Mouse (Mus musculus): ENCODE measurements around the gene Ttc29. TPM values are rescaled to one million over a fixed set of nuclear protein-coding genes. Genes with fewer than 3 reads are reported as not detected.
A peak's percentile ranks its signal among the peaks of the same experiment; 100 is the strongest.

Gene Ttc29
- total RNA-seq, 2 experiments from 2014 or later, result not detected

GRCm38 (mm10) chr8:78353902-78354301 lies 140.8 kb downstream of the Ttc29 start:
- no peak for DNase-seq (ENCODE audit: low spot score in 2 of 2)
- Histone ChIP-seq H3K4me3 (no peak overlapping the region), H3K27ac (peak overlapping the region; percentile 84)
- no peak for TF ChIP-seq CTCF (conservative IDR thresholded peaks at IDR 0.05)

GRCm38 (mm10) chr8:78354801-78355200 lies 141.7 kb downstream of the Ttc29 start:
- no peak for TF ChIP-seq CTCF (conservative IDR thresholded peaks at IDR 0.05)
- DNase-seq (ENCODE audit: low spot score in 2 of 2), result peak; percentile 27 to 30

GRCm38 (mm10) chr8:78390756-78391155 lies 177.7 kb downstream of the Ttc29 start:
- Histone ChIP-seq H3K27ac (no peak overlapping the region), H3K4me3 (no peak overlapping the region)
- no peak for TF ChIP-seq CTCF (conservative IDR thresholded peaks at IDR 0.05)
- DNase-seq (ENCODE audit: low spot score in 2 of 2), result no peak

More at GRCm38 (mm10) chr8:78354801-78355200, 141.7 kb downstream of the Ttc29 start:
- Histone ChIP-seq H3K4me3 (no peak overlapping the region), H3K27ac (peak overlapping the region; percentile 84)

GRCm38 (mm10) chr8:78419272-78419671 lies 206.2 kb downstream of the Ttc29 start:
- no peak overlapping the region for H3K27ac ChIP-seq
- TF ChIP-seq CTCF (conservative IDR thresholded peaks at IDR 0.05), result peak; percentile 50
- H3K4me3 ChIP-seq, result no peak overlapping the region
- no peak for DNase-seq (ENCODE audit: low spot score in 2 of 2)

- no peak for DNase-seq (ENCODE audit: low spot score in 2 of 2)
- 0 out of 2 replicates have a peak, but pooled peaks have one; percentile 5 for TF ChIP-seq CTCF (conservative IDR thresholded peaks at IDR 0.05)
- Histone ChIP-seq H3K27ac (no peak overlapping the region), H3K4me3 (peak overlapping the region; percentile 13; the same call in 1 of the 2 replicates)
Observed at GRCm38 (mm10) chr8:78420101-78420503, 207.0 kb downstream of the Ttc29 start.

- DNase-seq (ENCODE audit: low spot score in 2 of 2), result no peak
- H3K4me3 ChIP-seq, result no peak overlapping the region
- H3K27ac ChIP-seq, result no peak overlapping the region
- TF ChIP-seq CTCF (conservative IDR thresholded peaks at IDR 0.05), result no peak
Observed at GRCm38 (mm10) chr8:78423937-78424336, 210.8 kb downstream of the Ttc29 start.

- no peak overlapping the region for H3K4me3 ChIP-seq
- TF ChIP-seq CTCF (conservative IDR thresholded peaks at IDR 0.05), result no peak
- no peak for DNase-seq (ENCODE audit: low spot score in 2 of 2)
Observed at GRCm38 (mm10) chr8:78426455-78426854, 213.4 kb downstream of the Ttc29 start.

GRCm38 (mm10) chr8:78426875-78427768 lies 214.0 kb downstream of the Ttc29 start:
- Histone ChIP-seq H3K27ac (no peak overlapping the region), H3K4me3 (no peak overlapping the region)
- DNase-seq (ENCODE audit: low spot score in 2 of 2), result no peak
- TF ChIP-seq CTCF (conservative IDR thresholded peaks at IDR 0.05), result no peak

More at GRCm38 (mm10) chr8:78426455-78426854, 213.4 kb downstream of the Ttc29 start:
- H3K27ac ChIP-seq, result no peak overlapping the region

- TF ChIP-seq CTCF (conservative IDR thresholded peaks at IDR 0.05), result no peak
Observed at GRCm38 (mm10) chr8:78427769-78428130, 214.7 kb downstream of the Ttc29 start.

GRCm38 (mm10) chr8:78428148-78428547 lies 215.1 kb downstream of the Ttc29 start:
- H3K4me3 ChIP-seq, result no peak overlapping the region
- TF ChIP-seq CTCF (conservative IDR thresholded peaks at IDR 0.05), result no peak
- H3K27ac ChIP-seq, result no peak overlapping the region
- DNase-seq (ENCODE audit: low spot score in 2 of 2), result no peak

More at GRCm38 (mm10) chr8:78427769-78428130, 214.7 kb downstream of the Ttc29 start:
- DNase-seq (ENCODE audit: low spot score in 2 of 2), result no peak
- Histone ChIP-seq H3K4me3 (no peak overlapping the region), H3K27ac (no peak overlapping the region)

GRCm38 (mm10) chr8:78431356-78431755 lies 218.3 kb downstream of the Ttc29 start:
- Histone ChIP-seq H3K4me3 (no peak overlapping the region), H3K27ac (no peak overlapping the region)
- DNase-seq (ENCODE audit: low spot score in 2 of 2), result no peak
- no peak for TF ChIP-seq CTCF (conservative IDR thresholded peaks at IDR 0.05)

GRCm38 (mm10) chr8:78432451-78432850 lies 219.4 kb downstream of the Ttc29 start:
- TF ChIP-seq CTCF (conservative IDR thresholded peaks at IDR 0.05), result no peak
- Histone ChIP-seq H3K4me3 (no peak overlapping the region), H3K27ac (no peak overlapping the region)
- no peak for DNase-seq (ENCODE audit: low spot score in 2 of 2)

- no peak overlapping the region for H3K4me3 ChIP-seq
- no peak for TF ChIP-seq CTCF (conservative IDR thresholded peaks at IDR 0.05)
- no peak overlapping the region for H3K27ac ChIP-seq
- no peak for DNase-seq (ENCODE audit: low spot score in 2 of 2)
Observed at GRCm38 (mm10) chr8:78433318-78433717, 220.2 kb downstream of the Ttc29 start.

- Histone ChIP-seq H3K4me3 (no peak overlapping the region), H3K27ac (no peak overlapping the region)
- no peak for TF ChIP-seq CTCF (conservative IDR thresholded peaks at IDR 0.05)
- no peak for DNase-seq (ENCODE audit: low spot score in 2 of 2)
Observed at GRCm38 (mm10) chr8:78434340-78434739, 221.2 kb downstream of the Ttc29 start.
